Comparison of ENCODE assay signal across 15 mouse cellular contexts in the genomic region with DNA sequence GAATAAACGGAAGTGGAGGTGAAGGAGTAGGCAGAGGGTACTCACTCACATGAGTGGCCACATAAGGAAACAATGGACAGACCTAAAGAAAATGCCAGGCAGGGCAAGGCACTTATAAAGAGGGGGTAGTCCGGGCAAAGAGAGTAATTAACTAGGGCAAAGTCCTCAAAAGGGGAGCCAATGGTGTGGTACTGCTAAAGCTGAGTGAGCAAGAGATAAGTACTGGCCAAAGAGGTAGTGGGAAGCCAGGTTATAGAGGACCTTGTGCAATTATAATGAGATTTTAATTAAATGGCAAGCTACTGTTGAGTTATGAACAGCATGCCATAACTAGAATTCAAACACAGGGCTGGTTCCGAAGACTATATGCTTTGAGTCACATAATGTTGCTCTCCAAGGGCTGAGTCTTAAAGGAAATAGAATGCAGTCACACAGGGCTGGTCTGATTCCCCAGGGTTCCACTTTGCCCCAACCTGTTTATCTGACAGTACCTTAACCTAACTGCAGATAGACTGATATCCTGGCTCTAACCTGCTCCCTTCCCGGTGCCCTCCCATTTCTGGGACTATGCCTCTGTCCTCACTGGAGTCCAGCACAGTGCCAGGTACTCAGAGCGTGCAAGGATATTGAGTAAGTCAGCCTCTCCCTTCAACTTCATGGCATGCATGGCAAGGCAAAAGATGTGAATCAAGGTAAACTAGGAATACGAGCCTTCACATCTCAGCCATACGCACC. TPM values are rescaled to one million over a fixed set of nuclear protein-coding genes. Genes with fewer than 3 reads are reported as not detected.
DNase-seq lines count a peak whose midpoint lies in the region; ATAC-seq and TF ChIP-seq lines count a peak whose summit lies in the region.
"Had no signal": no experiment of that assay in that cellular context is flagged by ENCODE, and none has a peak within 500 bp of the region (broad histone marks: within the 10 kb centered on the region; RNA-seq: fewer than 3 reads in every experiment).

No protein-coding gene starts in this region.

- WGBS in heart, embryonic 16.5 days, result 78% methylated on average over 7 of the region's 7 CpGs
- WGBS in intestine, postnatal 0 days, result 51% methylated on average over 7 of the region's 7 CpGs
- WGBS in stomach, postnatal 0 days, result 76% methylated on average over 7 of the region's 7 CpGs

- no peaks in the 10 kb centered on the region for H3K27me3 ChIP-seq in heart, embryonic 16.5 days (ENCODE audit: control insufficient read depth, insufficient read depth, low read length)
- no peaks in the 10 kb centered on the region for H3K27me3 ChIP-seq in megakaryocyte, embryonic 14.5 days (replicated peaks)
- H3K27me3 ChIP-seq in intestine, postnatal 0 days (replicated peaks; ENCODE audit: control insufficient read depth, insufficient read depth, low read length), result no peaks in the 10 kb centered on the region
- no peaks in the 10 kb centered on the region for H3K27me3 ChIP-seq in stomach, postnatal 0 days (ENCODE audit: control insufficient read depth, insufficient read depth, low read length)
- H3K27me3 ChIP-seq: hindbrain, embryonic 12.5 days; neural tube, embryonic 15.5 days had no signal

- H3K9me3 ChIP-seq in heart, embryonic 16.5 days (replicated peaks; ENCODE audit: control insufficient read depth, low read length), result no peaks in the 10 kb centered on the region
- no peaks in the 10 kb centered on the region for H3K9me3 ChIP-seq in megakaryocyte, embryonic 14.5 days
- no peaks in the 10 kb centered on the region for H3K9me3 ChIP-seq in intestine, postnatal 0 days (ENCODE audit: control insufficient read depth)
- H3K9me3 ChIP-seq in stomach, postnatal 0 days (ENCODE audit: control insufficient read depth, low read length), result no peaks in the 10 kb centered on the region
- H3K9me3 ChIP-seq: hindbrain, embryonic 12.5 days; neural tube, embryonic 15.5 days had no signal

- no peak for TF ChIP-seq CTCF in intestine, postnatal 0 days (IDR thresholded peaks at IDR 0.05; ENCODE audit: low read depth)
- TF ChIP-seq CTCF in stomach, postnatal 0 days (IDR thresholded peaks at IDR 0.05; ENCODE audit: low read depth), result no peak

- H3K36me3 ChIP-seq in heart, embryonic 16.5 days (ENCODE audit: control insufficient read depth, insufficient read depth), result peaks cover 16% of the 10 kb centered on the region
- peaks cover 69% of the 10 kb centered on the region for H3K36me3 ChIP-seq in megakaryocyte, embryonic 14.5 days (replicated peaks; ENCODE audit: low read length)
- H3K36me3 ChIP-seq in intestine, postnatal 0 days (ENCODE audit: control insufficient read depth, insufficient read depth), result peaks cover 9% of the 10 kb centered on the region
- peaks cover 7% of the 10 kb centered on the region; the same call in 1 of the 2 replicates for H3K36me3 ChIP-seq in stomach, postnatal 0 days (ENCODE audit: control insufficient read depth, insufficient read depth, low read length)

- no peak for TF ChIP-seq EP300 in stomach, postnatal 0 days (optimal IDR thresholded peaks at IDR 0.05)

- peaks cover 21% of the 10 kb centered on the region for H3K4me1 ChIP-seq in heart, embryonic 16.5 days (ENCODE audit: control insufficient read depth, insufficient read depth, low read length)
- peaks cover 82% of the 10 kb centered on the region for H3K4me1 ChIP-seq in megakaryocyte, embryonic 14.5 days
- 0 out of 2 replicates have a peak, but pooled peaks cover 4% of the 10 kb centered on the region for H3K4me1 ChIP-seq in intestine, postnatal 0 days (replicated peaks; ENCODE audit: control insufficient read depth, insufficient read depth, low read length)
- 0 out of 2 replicates have a peak, but pooled peaks cover 2% of the 10 kb centered on the region for H3K4me1 ChIP-seq in stomach, postnatal 0 days (replicated peaks; ENCODE audit: control insufficient read depth, insufficient read depth)
- H3K4me1 ChIP-seq: hindbrain, embryonic 12.5 days had no signal

- H3K4me2 ChIP-seq in heart, embryonic 16.5 days (ENCODE audit: low read depth, low read length), result no peak overlapping the region
- H3K4me2 ChIP-seq in intestine, postnatal 0 days (replicated peaks; ENCODE audit: low read depth), result peak overlapping the region; percentile 33
- H3K4me2 ChIP-seq in stomach, postnatal 0 days (replicated peaks; ENCODE audit: low read depth), result no peak overlapping the region
- H3K4me2 ChIP-seq: hindbrain, embryonic 12.5 days; neural tube, embryonic 15.5 days had no signal

- DNase-seq in heart, postnatal 4 days, result no peak
- no peak for DNase-seq in stomach, postnatal 0 days (ENCODE audit: low spot score)
- DNase-seq in gastrocnemius, postnatal 36 days, result no peak
- DNase-seq: adrenal gland, adult 2 months; cerebellum, adult 2 months; lung, postnatal 14 days; right cerebral cortex, postnatal 14 days; thymus, postnatal 14 days had no signal

- intact Hi-C loops in gastrocnemius, postnatal 36 days (cut with DNase I), result no loop called here

- no peak overlapping the region for H3K4me3 ChIP-seq in heart, embryonic 16.5 days (ENCODE audit: low read length)
- H3K4me3 ChIP-seq in megakaryocyte, embryonic 14.5 days (replicated peaks), result peak overlapping the region; percentile 83
- no peak overlapping the region for H3K4me3 ChIP-seq in intestine, postnatal 0 days (ENCODE audit: low read depth, low read length)
- H3K4me3 ChIP-seq in stomach, postnatal 0 days (ENCODE audit: low read depth, low read length), result no peak overlapping the region
- H3K4me3 ChIP-seq: hindbrain, embryonic 12.5 days; neural tube, embryonic 15.5 days had no signal

- peak overlapping the region; percentile 57; the same call in 1 of the 2 replicates for H3K27ac ChIP-seq in heart, embryonic 16.5 days (ENCODE audit: low read length)
- peak overlapping the region; percentile 77 for H3K27ac ChIP-seq in intestine, postnatal 0 days (ENCODE audit: low read depth, low read length)
- H3K27ac ChIP-seq in stomach, postnatal 0 days (replicated peaks), result peak overlapping the region; percentile 53
- H3K27ac ChIP-seq: hindbrain, embryonic 12.5 days; neural tube, embryonic 15.5 days had no signal

- ATAC-seq in heart, embryonic 16.5 days (replicated peaks; ENCODE audit: extremely low read depth, insufficient read depth, low FRiP score), result no peak
- ATAC-seq in megakaryocyte, adult 5-6 weeks (ENCODE audit: poor library complexity, severe bottlenecking), result no peak
- ATAC-seq in intestine, postnatal 0 days, result peak; percentile 94
- peak; percentile 78 for ATAC-seq in stomach, postnatal 0 days (ENCODE audit: low FRiP score, low TSS enrichment)
- ATAC-seq: midbrain, embryonic 16.5 days had no signal

- H3K9ac ChIP-seq in heart, embryonic 16.5 days (ENCODE audit: low read length), result no peak overlapping the region
- no peak overlapping the region for H3K9ac ChIP-seq in intestine, postnatal 0 days (ENCODE audit: low read depth, low read length)
- no peak overlapping the region for H3K9ac ChIP-seq in stomach, postnatal 0 days (ENCODE audit: low read length)
- H3K9ac ChIP-seq: hindbrain, embryonic 12.5 days; neural tube, embryonic 15.5 days had no signal

RNA-seq across cellular contexts. Expression of gene Stx12, which starts 9.8 kb away (rescaled TPM):
- 53.5 and 56.9 TPM in 2 replicates for polyA plus RNA-seq in heart, embryonic 16.5 days (2015; fragmentation: Nextera tagmentation; extraction: Ambion mirVana)
- 10 to 100 TPM; 53.9 to 54.9 TPM for total RNA-seq in heart, postnatal 4 days (2021)
- polyA plus RNA-seq in megakaryocyte, embryonic 14.5 days (2012; ENCODE audit: insufficient read depth, low replicate concordance), result 4.9 and 5.3 TPM in 2 replicates
- 43.9 and 53.0 TPM in 2 replicates for total RNA-seq in megakaryocyte, adult 5-6 weeks (2015)
- 49.9 and 51.0 TPM in 2 replicates for total RNA-seq in megakaryocyte, adult 5-6 weeks (2017)
- 52.9 and 53.7 TPM in 2 replicates for polyA plus RNA-seq in intestine, postnatal 0 days (2015; fragmentation: Nextera tagmentation; extraction: Ambion mirVana)
- 56.4 and 56.7 TPM in 2 replicates for polyA plus RNA-seq in stomach, postnatal 0 days (2015; fragmentation: Nextera tagmentation; extraction: Ambion mirVana)
- 10 to 100 TPM; 21.8 to 22.3 TPM for total RNA-seq in gastrocnemius, postnatal 36 days (2021)

RNA-seq across cellular contexts. Expression of gene Ppp1r8, which starts 31.6 kb away (rescaled TPM):
- polyA plus RNA-seq in heart, embryonic 16.5 days (2015; fragmentation: Nextera tagmentation; extraction: Ambion mirVana), result 37.1 and 42.9 TPM in 2 replicates
- 10 to 100 TPM; 31.0 to 34.2 TPM for total RNA-seq in heart, postnatal 4 days (2021)
- polyA plus RNA-seq in megakaryocyte, embryonic 14.5 days (2012; ENCODE audit: insufficient read depth, low replicate concordance), result 8.9 and 32.6 TPM in 2 replicates
- total RNA-seq in megakaryocyte, adult 5-6 weeks (2015), result 25.7 and 29.6 TPM in 2 replicates
- 46.1 and 50.1 TPM in 2 replicates for total RNA-seq in megakaryocyte, adult 5-6 weeks (2017)
- polyA plus RNA-seq in intestine, postnatal 0 days (2015; fragmentation: Nextera tagmentation; extraction: Ambion mirVana), result 16.8 and 18.5 TPM in 2 replicates
- polyA plus RNA-seq in stomach, postnatal 0 days (2015; fragmentation: Nextera tagmentation; extraction: Ambion mirVana), result 18.7 and 18.9 TPM in 2 replicates
- total RNA-seq in gastrocnemius, postnatal 36 days (2021), result 10 to 100 TPM; 11.2 to 12.5 TPM

RNA-seq across cellular contexts. Expression of gene Fam76a, which starts 47.8 kb away (rescaled TPM):
- polyA plus RNA-seq in heart, embryonic 16.5 days (2015; fragmentation: Nextera tagmentation; extraction: Ambion mirVana), result 41.5 and 46.2 TPM in 2 replicates
- total RNA-seq in heart, postnatal 4 days (2021), result 10 to 100 TPM; 33.5 to 38.1 TPM
- polyA plus RNA-seq in megakaryocyte, embryonic 14.5 days (2012; ENCODE audit: insufficient read depth, low replicate concordance), result 9.4 and 13.8 TPM in 2 replicates
- 21.2 and 21.5 TPM in 2 replicates for total RNA-seq in megakaryocyte, adult 5-6 weeks (2015)
- 43.2 and 66.3 TPM in 2 replicates for total RNA-seq in megakaryocyte, adult 5-6 weeks (2017)
- polyA plus RNA-seq in intestine, postnatal 0 days (2015; fragmentation: Nextera tagmentation; extraction: Ambion mirVana), result 46.5 and 58.8 TPM in 2 replicates
- 33.3 and 34.3 TPM in 2 replicates for polyA plus RNA-seq in stomach, postnatal 0 days (2015; fragmentation: Nextera tagmentation; extraction: Ambion mirVana)
- total RNA-seq in gastrocnemius, postnatal 36 days (2021), result 10 to 100 TPM; 22.0 to 29.5 TPM

Comparison
In these comparisons a context has a peak if more than half of its experiments do, and no peak if none do; other contexts are left out.
1. ATAC-seq: peak in intestine, postnatal 0 days (single experiment) and stomach, postnatal 0 days (single experiment); none in heart, embryonic 16.5 days (single experiment) and megakaryocyte, adult 5-6 weeks (single experiment).
2. Peak in every context shown above with its lines, with median percentiles within 50 percentile points of each other: H3K27ac ChIP-seq.